Mouse (Mus musculus): ENCODE data around the gene Vmn1r101.
"Not testable (repeated sequence)": the region's sequence is repeated elsewhere in the genome, so short reads cannot be mapped to it uniquely, and the experiment has no call there.

Gene Vmn1r101

GRCm38 (mm10) chr7:20442493-20442892 lies at the start of gene Vmn1r101:
TSS of gene Vmn1r101 (minus strand) at chr7:20442593.
- DNase-seq (ENCODE audit: low spot score): not testable (repeated sequence)

- DNase-seq (ENCODE audit: low spot score): not testable (repeated sequence)
Observed at GRCm38 (mm10) chr7:20474825-20475224, 32.4 kb upstream of the Vmn1r101 start, which contains the start of gene Gm10670. TSS of gene Gm10670 (minus strand) at chr7:20474925.

- not testable (repeated sequence) for DNase-seq (ENCODE audit: low spot score)
Observed at GRCm38 (mm10) chr7:20417642-20418041, 24.8 kb downstream of the Vmn1r101 start, which contains the start of gene Vmn1r100. TSS of gene Vmn1r100 (plus strand) at chr7:20417942.
